Mouse (Mus musculus) heart, embryonic 10.5 days (tissue): ENCODE measurements around the gene Erf. TPM values are rescaled to one million over a fixed set of nuclear protein-coding genes. Genes with fewer than 3 reads are reported as not detected.
A peak's percentile ranks its signal among the peaks of the same experiment; 100 is the strongest.

Experiments
- DNase-seq: peaks from one replicate; pipeline ENCODE4 v3.0.0-alpha.2; 2017; ENCODE audit warnings: low spot score
- H3K27ac ChIP-seq: fragments of 300-500 bp; sonication (generic); 2 replicates; pipeline ENCODE4 v1.5.1; 2016; ENCODE audit warnings: mild to moderate bottlenecking
- H3K27me3 ChIP-seq: fragments of 300-500 bp; sonication (generic); 2 replicates; pipeline ENCODE4 v1.6.1; 2016; ENCODE audit warnings: mild to moderate bottlenecking; ENCODE audit not compliant: poor library complexity, insufficient read depth, severe bottlenecking
- H3K36me3 ChIP-seq: fragments of 300-500 bp; sonication (generic); 2 replicates; pipeline ENCODE4 v1.6.1; 2016; ENCODE audit warnings: mild to moderate bottlenecking, moderate library complexity
- H3K4me1 ChIP-seq: fragments of 300-500 bp; sonication (generic); 2 replicates; pipeline ENCODE4 v1.6.1; 2016; ENCODE audit warnings: mild to moderate bottlenecking
- H3K4me3 ChIP-seq: fragments of 300-500 bp; sonication (generic); 2 replicates; pipeline ENCODE4 v1.5.1; 2016; ENCODE audit warnings: mild to moderate bottlenecking, moderate library complexity
- H3K9me3 ChIP-seq: fragments of 300-500 bp; sonication (generic); 2 replicates; pipeline ENCODE4 v1.6.1; 2016; ENCODE audit warnings: mild to moderate bottlenecking, moderate library complexity
- WGBS: fragments of 180-500 bp; shearing (Covaris S2); methylation state at CpG from one replicate; pipeline ENCODE4 v1.1.7; 2016; 5-methylcytosine and 5-hydroxymethylcytosine counted together
- polyA plus RNA-seq: library from polyadenylated mRNA; unstranded; fragments of >200 nt; fragmentation: Nextera tagmentation; extraction: Ambion mirVana; gene quantifications from 2 replicates; pipeline ENCODE4 v1.2.1, GENCODE M21; 2016

The Erf gene
- polyA plus RNA-seq, 1 experiment from 2014 or later = 17.9 TPM

DNA sequence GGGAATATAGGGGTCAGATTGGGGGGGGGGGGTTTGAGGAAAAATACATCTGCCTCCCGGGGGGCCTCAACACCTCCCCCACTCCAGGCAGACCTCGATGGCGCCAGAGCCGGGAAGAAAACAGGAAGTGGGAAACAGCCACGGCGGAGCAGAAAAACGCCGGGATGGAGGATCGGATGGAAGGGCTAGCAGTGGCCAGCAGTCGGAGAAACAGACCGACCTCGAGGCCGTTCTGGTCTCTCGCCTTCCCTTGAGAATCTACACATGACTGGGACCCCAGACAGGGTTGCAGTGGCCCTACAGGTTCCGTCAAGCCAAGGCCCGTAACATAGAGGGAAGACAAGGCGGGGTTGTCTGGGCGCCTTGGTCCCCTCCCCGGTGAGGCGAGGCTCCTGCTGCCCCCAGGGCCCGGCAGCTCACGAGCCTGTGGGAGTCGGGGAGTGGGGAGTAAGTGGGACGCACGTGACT, 1.7 kb downstream of the Erf start:
- under 1% methylated on average over 25 of the region's 25 CpGs for WGBS
- H3K9me3 ChIP-seq = no peaks in the 10 kb centered on the region
- peak overlapping the region; percentile 95 for H3K27ac ChIP-seq
- H3K27me3 ChIP-seq = no peaks in the 10 kb centered on the region
- H3K4me1 ChIP-seq = peaks cover 61% of the 10 kb centered on the region
- peak overlapping the region; percentile 96 for H3K4me3 ChIP-seq
- H3K36me3 ChIP-seq = peaks cover 32% of the 10 kb centered on the region
- no peak for DNase-seq

DNA sequence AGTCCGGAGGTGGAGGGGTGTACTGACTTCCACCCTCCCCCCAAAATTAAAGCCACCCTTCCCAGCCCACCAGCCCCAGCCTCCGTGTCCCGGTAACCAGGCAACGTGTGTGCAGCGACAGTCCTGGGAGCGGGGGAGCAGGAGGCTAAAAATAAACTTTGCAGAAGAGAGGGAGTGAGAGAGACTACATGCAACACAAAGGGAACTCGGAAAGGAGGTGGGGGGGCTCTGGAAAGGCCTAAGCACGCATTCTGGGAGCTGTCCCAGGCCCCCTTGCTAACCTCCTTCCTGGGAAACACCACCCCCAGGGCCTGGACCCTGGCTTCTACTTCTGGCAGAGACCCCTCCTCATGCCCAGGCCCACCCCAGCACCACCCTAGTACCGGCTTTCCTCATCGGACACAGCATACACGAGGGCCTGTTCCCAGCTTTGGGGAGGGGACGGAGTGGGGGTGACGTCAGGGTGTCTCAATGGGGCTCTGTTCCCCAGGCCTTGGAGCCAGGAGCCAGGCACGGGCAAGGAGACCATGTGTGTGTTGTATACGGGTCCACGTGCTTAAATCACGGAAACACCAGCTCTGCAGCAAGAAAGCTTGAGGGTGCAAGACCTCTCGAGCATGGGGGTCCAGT, 2.4 kb downstream of the Erf start:
- peak overlapping the region; percentile 96 for H3K4me3 ChIP-seq
- H3K27ac ChIP-seq = peak overlapping the region; percentile 95
- no peaks in the 10 kb centered on the region for H3K9me3 ChIP-seq
- DNase-seq = peak; percentile 86
- 1% methylated on average over 18 of the region's 18 CpGs for WGBS
- peaks cover 67% of the 10 kb centered on the region for H3K4me1 ChIP-seq
- no peaks in the 10 kb centered on the region for H3K27me3 ChIP-seq
- peaks cover 39% of the 10 kb centered on the region for H3K36me3 ChIP-seq

GRCm38 (mm10) chr7:25247498-25247897, 3.1 kb downstream of the Erf start:
- DNase-seq = no peak
- Histone ChIP-seq H3K27me3 (no peaks in the 10 kb centered on the region), H3K27ac (peak overlapping the region; percentile 95), H3K9me3 (no peaks in the 10 kb centered on the region), H3K36me3 (peaks cover 46% of the 10 kb centered on the region), H3K4me1 (peaks cover 67% of the 10 kb centered on the region), H3K4me3 (peak overlapping the region; percentile 96)
- 17% methylated on average over 3 of the region's 3 CpGs for WGBS

GRCm38 (mm10) chr7:25246759-25247137, 3.8 kb downstream of the Erf start:
- Histone ChIP-seq H3K9me3 (no peaks in the 10 kb centered on the region), H3K27ac (peak overlapping the region; percentile 95), H3K27me3 (no peaks in the 10 kb centered on the region), H3K36me3 (peaks cover 49% of the 10 kb centered on the region), H3K4me3 (peak overlapping the region; percentile 96), H3K4me1 (peaks cover 63% of the 10 kb centered on the region)
- DNase-seq = no peak
- 48% methylated on average over 4 of the region's 4 CpGs for WGBS

DNA sequence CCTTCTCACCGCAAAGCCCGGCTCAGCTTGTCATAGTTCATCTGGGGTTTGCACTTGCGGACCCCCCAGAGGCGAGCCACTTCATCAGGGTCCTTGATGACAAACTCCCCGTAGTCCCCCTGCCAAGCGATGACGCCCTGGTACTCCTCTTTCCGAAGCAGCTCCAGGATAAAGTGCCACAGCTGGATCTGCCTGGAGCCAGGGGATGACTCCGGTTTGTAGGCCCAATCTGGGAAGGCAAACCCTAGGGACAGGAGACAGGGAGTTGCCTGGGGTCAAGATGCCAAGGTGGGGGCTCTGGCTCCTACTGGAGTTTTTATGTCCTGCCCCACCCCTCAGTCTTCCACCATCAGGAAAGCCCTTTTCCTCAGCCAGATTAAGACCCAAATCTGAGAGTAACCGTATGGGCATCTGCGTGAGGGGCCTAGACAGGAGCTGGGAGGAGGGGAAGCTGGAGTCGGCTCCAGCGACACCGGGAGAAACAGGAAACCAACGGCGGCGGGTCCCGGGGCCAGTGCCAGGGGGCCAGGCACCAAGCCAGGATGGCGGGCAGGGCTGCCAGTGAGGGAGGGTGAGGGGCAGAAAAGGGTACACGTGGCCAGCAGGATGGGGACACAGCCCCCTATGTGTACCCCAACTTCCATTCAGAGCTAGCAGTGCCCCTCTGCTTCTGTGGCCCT, 4.3 kb downstream of the Erf start:
- Histone ChIP-seq H3K27me3 (no peaks in the 10 kb centered on the region), H3K4me1 (peaks cover 61% of the 10 kb centered on the region), H3K36me3 (peaks cover 49% of the 10 kb centered on the region), H3K9me3 (no peaks in the 10 kb centered on the region), H3K4me3 (peak overlapping the region; percentile 96), H3K27ac (peak overlapping the region; percentile 95)
- 62% methylated on average over 20 of the region's 20 CpGs for WGBS
- DNase-seq = no peak

DNA sequence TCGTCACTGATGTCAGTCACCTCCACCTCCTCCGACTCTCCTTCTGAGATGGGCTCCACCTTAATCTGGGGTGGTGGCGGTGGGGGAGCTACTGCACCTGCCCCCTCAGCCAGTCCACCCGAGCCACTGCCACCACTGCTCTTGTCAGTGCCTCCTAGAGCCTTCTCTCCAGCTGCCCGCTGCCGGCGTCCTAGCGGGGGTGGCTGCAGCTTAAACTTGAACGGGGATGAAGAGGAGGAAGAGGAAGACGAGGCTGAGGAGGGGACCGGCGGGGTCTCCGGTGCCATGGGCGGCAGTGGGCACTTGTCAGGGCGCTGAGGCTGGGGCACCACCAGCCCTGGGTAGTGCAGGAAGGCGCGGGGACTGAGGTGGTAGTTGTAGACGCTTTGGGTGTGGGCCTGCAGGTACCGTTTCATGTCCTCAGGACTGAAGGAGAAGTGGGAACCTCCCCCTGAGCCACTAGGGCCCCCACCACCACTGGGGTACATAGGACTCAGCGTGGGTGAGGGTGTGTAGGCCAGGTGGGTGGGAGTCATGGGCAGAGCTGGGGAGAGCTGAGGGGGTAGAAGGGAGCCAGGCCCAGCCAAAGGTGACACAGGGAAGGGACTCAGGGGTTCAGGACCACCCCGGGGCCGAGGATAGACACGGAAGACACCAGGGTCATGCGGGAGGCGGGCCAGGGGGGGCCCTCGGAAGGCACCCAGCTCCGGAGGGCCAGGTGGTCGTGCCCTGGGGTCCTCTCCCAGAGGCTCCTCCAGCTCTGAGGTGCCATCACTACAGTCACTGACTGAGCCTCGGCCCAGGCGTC, 5.8 kb downstream of the Erf start:
- peaks cover 62% of the 10 kb centered on the region for H3K4me1 ChIP-seq
- no peak for DNase-seq
- peak overlapping the region; percentile 19 for H3K27ac ChIP-seq

DNA sequence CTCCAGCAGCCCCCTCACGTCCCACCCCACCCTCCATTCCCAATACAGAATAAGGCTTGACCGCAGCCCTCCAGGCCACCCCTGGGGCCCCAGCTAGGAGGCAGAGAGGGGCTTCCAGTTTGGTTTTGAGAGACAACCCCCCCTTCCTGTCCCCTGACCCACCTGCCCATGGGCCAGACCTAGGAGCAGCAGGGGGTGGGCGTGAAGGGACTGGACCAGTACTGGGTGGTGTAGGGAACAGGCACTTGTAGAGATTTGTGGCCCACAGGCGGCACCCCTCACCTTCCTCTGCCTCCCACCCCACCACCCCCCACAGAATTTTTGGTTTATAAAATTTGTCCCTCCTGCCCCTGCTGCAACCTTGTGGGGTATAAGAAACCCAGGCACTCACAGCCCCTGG, 7.2 kb downstream of the Erf start:
- peaks cover 67% of the 10 kb centered on the region for H3K4me1 ChIP-seq
- 90% methylated on average over 4 of the region's 4 CpGs for WGBS
- no peak for DNase-seq
- H3K27ac ChIP-seq = no peak overlapping the region
- no peak overlapping the region for H3K4me3 ChIP-seq
- no peaks in the 10 kb centered on the region for H3K9me3 ChIP-seq
- no peaks in the 10 kb centered on the region for H3K27me3 ChIP-seq
- peaks cover 53% of the 10 kb centered on the region for H3K36me3 ChIP-seq

More for the DNA sequence above, 5.8 kb downstream of the Erf start:
- Histone ChIP-seq H3K9me3 (no peaks in the 10 kb centered on the region), H3K36me3 (peaks cover 53% of the 10 kb centered on the region), H3K4me3 (no peak overlapping the region), H3K27me3 (no peaks in the 10 kb centered on the region)
- 87% methylated on average over 30 of the region's 30 CpGs for WGBS

- WGBS = 11% methylated on average over 2 of the region's 2 CpGs
- DNase-seq = peak; percentile 91
- Histone ChIP-seq H3K27ac (peak overlapping the region; percentile 56; the same call in 1 of the 2 replicates), H3K27me3 (no peaks in the 10 kb centered on the region), H3K4me1 (peaks cover 53% of the 10 kb centered on the region), H3K9me3 (no peaks in the 10 kb centered on the region), H3K36me3 (peaks cover 43% of the 10 kb centered on the region), H3K4me3 (no peak overlapping the region)
Observed at GRCm38 (mm10) chr7:25241062-25241461, 9.5 kb downstream of the Erf start.

GRCm38 (mm10) chr7:25240631-25241030, 9.9 kb downstream of the Erf start:
- H3K27ac ChIP-seq = no peak overlapping the region
- 52% methylated on average over 7 of the region's 7 CpGs for WGBS
- peaks cover 42% of the 10 kb centered on the region for H3K36me3 ChIP-seq
- no peaks in the 10 kb centered on the region for H3K27me3 ChIP-seq
- H3K4me3 ChIP-seq = no peak overlapping the region
- H3K4me1 ChIP-seq = peaks cover 52% of the 10 kb centered on the region
- no peaks in the 10 kb centered on the region for H3K9me3 ChIP-seq
- DNase-seq = no peak

DNA sequence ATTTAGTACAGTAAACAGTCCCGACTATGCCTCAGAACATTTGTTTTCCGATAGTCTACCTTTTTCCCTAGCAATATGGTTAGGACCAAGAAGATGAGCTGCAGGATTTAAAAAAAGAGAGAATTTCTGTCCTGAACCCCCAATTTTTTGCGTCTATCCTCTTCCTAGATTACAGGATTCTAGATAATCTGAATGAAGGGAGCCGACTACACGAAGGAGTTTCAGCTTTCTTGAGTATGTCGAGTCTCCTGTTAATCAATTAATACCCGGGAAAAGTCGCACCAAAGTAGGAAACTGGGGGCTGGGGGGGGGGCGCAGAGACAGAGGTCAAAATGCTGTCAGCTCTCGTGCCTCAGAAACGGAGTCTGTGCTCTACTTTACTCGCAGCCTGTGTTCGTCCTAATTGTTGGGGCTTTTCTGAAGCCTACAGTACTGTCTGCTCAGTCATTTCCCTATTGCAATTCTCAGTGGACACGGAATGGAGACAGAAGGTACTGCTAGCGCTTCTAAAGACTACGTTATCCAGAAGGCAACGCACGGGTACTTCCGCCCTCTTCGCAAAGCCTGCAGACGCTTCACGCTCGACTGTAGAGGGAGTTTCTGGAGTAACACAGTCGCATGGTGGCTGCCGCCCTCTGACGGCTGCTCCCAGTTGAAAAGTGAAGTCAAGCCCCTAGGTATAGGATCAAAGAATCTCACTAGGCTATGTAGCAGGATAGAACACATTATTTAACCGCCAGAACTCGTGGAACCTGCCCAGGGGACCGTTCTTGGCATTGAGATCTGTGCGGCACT, 11.5 kb downstream of the Erf start:
- H3K4me3 ChIP-seq = peak overlapping the region; percentile 97
- peak overlapping the region; percentile 96 for H3K27ac ChIP-seq
- no peaks in the 10 kb centered on the region for H3K9me3 ChIP-seq
- peaks cover 42% of the 10 kb centered on the region for H3K36me3 ChIP-seq
- no peaks in the 10 kb centered on the region for H3K27me3 ChIP-seq
- peaks cover 36% of the 10 kb centered on the region for H3K4me1 ChIP-seq
- 4% methylated on average over 30 of the region's 30 CpGs for WGBS
- peak; percentile 96 for DNase-seq

DNA sequence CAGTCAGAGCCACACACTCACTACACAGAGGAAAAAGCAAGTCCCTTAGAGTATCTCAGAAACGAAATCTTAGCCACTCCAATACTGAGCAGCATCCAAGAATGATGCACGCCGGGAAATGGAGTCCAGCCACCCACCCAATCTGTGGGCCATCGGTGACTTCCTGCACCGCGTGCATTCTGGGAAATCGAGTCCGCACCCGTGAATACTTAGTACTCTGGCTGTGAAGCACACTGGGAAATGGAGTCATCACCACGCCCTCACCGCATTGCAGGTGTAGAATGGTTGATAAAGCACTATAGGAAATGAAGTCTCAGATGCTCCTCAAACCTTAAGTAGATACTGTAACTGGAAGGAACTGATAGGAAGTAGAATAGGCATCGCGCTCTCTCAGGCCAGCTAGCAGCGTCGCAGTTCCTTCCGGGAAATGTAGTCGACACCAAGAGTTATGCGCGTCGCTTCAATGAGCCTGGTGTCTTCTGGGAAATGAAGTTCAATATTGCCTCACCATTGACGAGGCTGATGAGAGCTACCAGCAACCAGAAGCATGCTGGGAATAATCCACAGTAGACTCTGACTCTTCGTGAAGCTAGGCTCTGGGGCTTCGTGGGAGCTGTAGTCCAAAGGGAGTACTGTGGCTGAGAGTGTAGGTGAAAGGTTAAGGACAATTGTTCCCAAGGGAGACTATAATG, 12.4 kb downstream of the Erf start:
- Histone ChIP-seq H3K36me3 (peaks cover 42% of the 10 kb centered on the region), H3K4me3 (peak overlapping the region; percentile 97), H3K27ac (peak overlapping the region; percentile 96), H3K27me3 (no peaks in the 10 kb centered on the region), H3K4me1 (peaks cover 30% of the 10 kb centered on the region), H3K9me3 (no peaks in the 10 kb centered on the region)
- DNase-seq = peak; percentile 99
- under 1% methylated on average over 23 of the region's 23 CpGs for WGBS
